Mouse (Mus musculus) brain, embryonic 14.5 days (tissue): ENCODE data around the gene Phgr1.

Experiments used
- CTCF ChIP-seq: fragments of 200-500 bp; IDR thresholded peaks from 2 replicates; pipeline ENCODE4 v1.5.1; 2012; ENCODE audit warnings: inconsistent platforms, mild to moderate bottlenecking, moderate library complexity, borderline replicate concordance; ENCODE audit not compliant: insufficient read depth, insufficient read length; ENCODE audit errors: extremely low read depth
- POLR2A ChIP-seq: fragments of 200-500 bp; IDR thresholded peaks from 2 replicates; pipeline ENCODE4 v1.6.1; 2012; ENCODE audit warnings: mild to moderate bottlenecking, inconsistent platforms, borderline replicate concordance; ENCODE audit not compliant: poor library complexity, insufficient read depth, insufficient read length, severe bottlenecking; ENCODE audit errors: extremely low read depth

GRCm38 (mm10) chr2:118727911-118728310, 44.7 kb upstream of the Phgr1 start:
- TF ChIP-seq CTCF (no peak), POLR2A (no peak)
